Mouse (Mus musculus) hindlimb bud, embryonic 11.5 days (tissue): ENCODE results near the gene Cplx3.

Experiments used
- DNase-seq: peaks from one replicate; pipeline ENCODE4 v3.0.0-alpha.2; 2012; ENCODE audit warnings: low read depth, low spot score; ENCODE audit errors: extremely low spot score

Cplx3 gene

GRCm38 (mm10) chr9:57602098-57602497 is 4.0 kb downstream of the Cplx3 start:
- DNase-seq: no peak

GRCm38 (mm10) chr9:57601353-57601706 is 4.8 kb downstream of the Cplx3 start:
- no peak for DNase-seq

GRCm38 (mm10) chr9:57600620-57601352 is 5.3 kb downstream of the Cplx3 start:
- DNase-seq: no peak

- no peak for DNase-seq
These were observed 7.1 kb downstream of the Cplx3 start for GRCm38 (mm10) chr9:57598851-57599563.

- DNase-seq: no peak
These were observed 8.1 kb downstream of the Cplx3 start for GRCm38 (mm10) chr9:57597929-57598382.

- DNase-seq: no peak
These were observed 8.8 kb downstream of the Cplx3 start for GRCm38 (mm10) chr9:57597265-57597664.

GRCm38 (mm10) chr9:57594174-57594509 is 11.9 kb downstream of the Cplx3 start:
- no peak for DNase-seq

- DNase-seq: no peak
These were observed 12.5 kb downstream of the Cplx3 start for GRCm38 (mm10) chr9:57593454-57594173.

GRCm38 (mm10) chr9:57590726-57591125 is 15.4 kb downstream of the Cplx3 start:
- no peak for DNase-seq

GRCm38 (mm10) chr9:57589224-57590126 is 16.6 kb downstream of the Cplx3 start, which contains the start of gene Ulk3:
Ulk3 (plus strand) TSS chr9:57589452.
- no peak for DNase-seq

GRCm38 (mm10) chr9:57584991-57585390 is 21.1 kb downstream of the Cplx3 start:
- no peak for DNase-seq

- no peak for DNase-seq
These were observed 28.8 kb downstream of the Cplx3 start for GRCm38 (mm10) chr9:57577144-57577849.

GRCm38 (mm10) chr9:57575577-57575976 is 30.5 kb downstream of the Cplx3 start:
- no peak for DNase-seq

GRCm38 (mm10) chr9:57574397-57574796 is 31.7 kb downstream of the Cplx3 start:
- no peak for DNase-seq

- DNase-seq: no peak
These were observed 37.6 kb downstream of the Cplx3 start for GRCm38 (mm10) chr9:57568500-57568899.

- DNase-seq: no peak
These were observed 39.2 kb downstream of the Cplx3 start for GRCm38 (mm10) chr9:57566846-57567245.

GRCm38 (mm10) chr9:57565741-57566221 is 40.3 kb downstream of the Cplx3 start:
- no peak for DNase-seq

- DNase-seq: no peak
These were observed 41.5 kb downstream of the Cplx3 start for GRCm38 (mm10) chr9:57564609-57565008.

GRCm38 (mm10) chr9:57562896-57563372 is 43.1 kb downstream of the Cplx3 start:
- DNase-seq: no peak

GRCm38 (mm10) chr9:57561711-57562099 is 44.4 kb downstream of the Cplx3 start:
- DNase-seq: no peak
